Mouse (Mus musculus): ENCODE measurements around the gene Bche. TPM values are rescaled to one million over a fixed set of nuclear protein-coding genes. Genes with fewer than 3 reads are reported as not detected.

Gene Bche
- polyA plus RNA-seq, 1 experiment from 2014 or later, result 3.2 TPM

DNA sequence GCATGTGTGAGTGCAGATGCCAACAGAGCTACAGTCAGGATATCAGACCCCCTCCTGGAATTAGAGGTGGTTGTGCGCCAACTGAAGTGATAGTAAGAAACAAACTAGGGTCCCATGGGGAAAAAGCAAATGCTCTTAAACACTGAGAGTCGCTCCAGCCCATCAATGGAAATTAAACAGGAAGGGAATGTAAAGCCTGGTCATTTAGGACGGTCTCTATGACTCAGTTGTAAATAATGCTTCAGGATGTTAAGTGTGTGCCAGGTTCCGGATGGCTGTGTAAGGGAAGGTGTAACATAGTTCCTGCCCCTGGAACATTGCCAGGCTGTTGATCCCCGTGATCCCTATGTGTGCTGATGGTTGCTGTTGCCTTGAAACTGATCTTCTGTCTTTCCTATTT is 40.0 kb downstream of the Bche start:
- no peaks in the 10 kb centered on the region for H3K27me3 ChIP-seq
- no peaks in the 10 kb centered on the region for H3K9me3 ChIP-seq
- H3K27ac ChIP-seq (replicated peaks), result no peak overlapping the region
- no peak for ATAC-seq (ENCODE audit: low FRiP score, low read depth)
- 86% methylated on average over 5 of the region's 5 CpGs for WGBS
- H3K4me2 ChIP-seq (replicated peaks), result no peak overlapping the region
- H3K4me1 ChIP-seq, result no peaks in the 10 kb centered on the region
- no peak overlapping the region for H3K9ac ChIP-seq (replicated peaks)
- no peak overlapping the region for H3K4me3 ChIP-seq
- H3K36me3 ChIP-seq, result no peaks in the 10 kb centered on the region

DNA sequence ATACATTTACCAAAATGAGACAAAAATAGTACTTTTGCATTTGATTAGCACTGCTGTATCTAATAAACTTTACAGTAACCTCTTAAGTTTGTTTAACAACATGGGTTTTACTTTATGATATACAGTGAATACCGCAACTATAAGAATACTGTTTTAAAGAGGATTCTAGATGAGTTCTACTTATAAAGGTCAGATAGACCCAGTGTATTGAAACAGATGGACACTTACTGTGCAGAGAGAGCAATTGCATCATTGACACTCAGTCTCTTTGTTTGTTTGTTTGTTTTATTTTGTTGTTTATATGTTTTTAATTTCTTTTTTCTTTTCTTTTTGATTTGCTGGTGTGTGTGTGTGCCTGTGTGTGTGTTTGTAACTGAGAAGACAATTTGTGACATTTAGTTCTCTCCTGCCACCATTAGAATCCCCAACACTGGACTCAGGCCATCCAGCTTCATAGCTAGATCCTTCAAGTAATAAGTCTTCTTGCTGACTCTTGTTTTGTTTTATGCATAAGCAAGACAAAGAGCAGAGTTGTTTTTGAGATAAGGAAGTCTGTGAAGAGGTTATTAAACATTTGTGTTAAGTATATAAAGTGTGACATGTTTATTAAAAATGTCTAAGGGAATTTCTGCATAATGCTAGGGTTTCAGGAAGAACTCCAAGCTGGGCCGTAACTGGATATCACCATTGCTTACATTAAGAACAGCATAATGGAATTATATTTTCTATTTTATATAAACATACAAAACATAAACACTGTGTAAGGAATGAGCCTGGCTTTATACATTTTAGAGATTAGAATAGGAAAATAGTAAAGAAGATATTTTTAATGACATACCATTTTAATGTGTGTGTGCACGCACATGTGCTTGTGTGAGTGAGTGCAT is 40.7 kb downstream of the Bche start:
- H3K27ac ChIP-seq (replicated peaks), result no peak overlapping the region
- ATAC-seq (ENCODE audit: low FRiP score, low read depth), result no peak
- 95% methylated on average over 3 of the region's 3 CpGs for WGBS
- no peak overlapping the region for H3K4me2 ChIP-seq (replicated peaks)
- no peaks in the 10 kb centered on the region for H3K36me3 ChIP-seq
- no peak overlapping the region for H3K4me3 ChIP-seq
- H3K27me3 ChIP-seq, result no peaks in the 10 kb centered on the region
- no peaks in the 10 kb centered on the region for H3K4me1 ChIP-seq
- no peaks in the 10 kb centered on the region for H3K9me3 ChIP-seq
- no peak overlapping the region for H3K9ac ChIP-seq (replicated peaks)

DNA sequence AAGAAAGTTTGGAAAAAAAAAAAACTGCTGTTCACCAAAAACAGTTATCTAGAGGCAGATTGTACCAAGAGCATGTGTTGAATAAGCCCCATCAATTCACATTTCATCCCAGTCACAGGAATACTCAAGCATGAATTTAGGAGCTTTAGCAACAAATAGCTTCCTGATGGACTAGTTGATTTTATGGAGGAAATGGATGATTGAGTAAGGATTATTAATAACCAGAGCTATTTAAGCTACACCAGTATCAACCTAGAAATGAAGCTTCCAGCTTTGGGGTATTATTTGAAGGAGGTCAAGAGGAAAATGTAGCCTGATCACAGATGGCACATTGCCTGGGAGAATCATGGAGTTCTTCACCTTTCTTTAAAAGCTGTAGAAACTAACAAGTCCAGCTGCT is 57.9 kb downstream of the Bche start:
- Histone ChIP-seq H3K9me3 (no peaks in the 10 kb centered on the region), H3K4me1 (no peaks in the 10 kb centered on the region), H3K4me3 (no peak overlapping the region), H3K36me3 (no peaks in the 10 kb centered on the region), H3K9ac (replicated peaks) (no peak overlapping the region), H3K27me3 (no peaks in the 10 kb centered on the region), H3K27ac (replicated peaks) (no peak overlapping the region), H3K4me2 (replicated peaks) (no peak overlapping the region)
- ATAC-seq (ENCODE audit: low FRiP score, low read depth), result no peak

DNA sequence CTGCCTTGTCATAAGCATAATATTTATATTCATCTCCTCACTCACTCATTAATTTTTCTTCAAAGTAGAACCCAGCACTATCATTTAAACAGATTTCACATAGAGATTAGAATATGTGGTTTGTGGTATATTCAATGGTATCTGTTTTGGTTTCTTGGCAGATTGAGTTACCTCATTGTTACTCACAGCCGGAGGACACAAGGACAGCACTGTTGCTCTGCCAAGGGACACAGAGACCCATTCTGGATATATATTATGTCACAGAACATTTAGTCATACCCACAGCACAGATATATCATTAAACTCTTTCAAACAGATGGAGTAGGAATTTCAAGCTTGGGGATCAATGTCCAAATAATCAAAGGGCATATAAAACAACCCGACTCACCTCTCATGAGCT is 61.2 kb downstream of the Bche start:
- Histone ChIP-seq H3K9ac (replicated peaks) (no peak overlapping the region), H3K4me3 (no peak overlapping the region), H3K27me3 (no peaks in the 10 kb centered on the region), H3K27ac (replicated peaks) (no peak overlapping the region), H3K4me1 (no peaks in the 10 kb centered on the region), H3K9me3 (no peaks in the 10 kb centered on the region), H3K36me3 (no peaks in the 10 kb centered on the region), H3K4me2 (replicated peaks) (no peak overlapping the region)
- 95% methylated on average over 2 of the region's 2 CpGs for WGBS
- ATAC-seq (ENCODE audit: low FRiP score, low read depth), result no peak

DNA sequence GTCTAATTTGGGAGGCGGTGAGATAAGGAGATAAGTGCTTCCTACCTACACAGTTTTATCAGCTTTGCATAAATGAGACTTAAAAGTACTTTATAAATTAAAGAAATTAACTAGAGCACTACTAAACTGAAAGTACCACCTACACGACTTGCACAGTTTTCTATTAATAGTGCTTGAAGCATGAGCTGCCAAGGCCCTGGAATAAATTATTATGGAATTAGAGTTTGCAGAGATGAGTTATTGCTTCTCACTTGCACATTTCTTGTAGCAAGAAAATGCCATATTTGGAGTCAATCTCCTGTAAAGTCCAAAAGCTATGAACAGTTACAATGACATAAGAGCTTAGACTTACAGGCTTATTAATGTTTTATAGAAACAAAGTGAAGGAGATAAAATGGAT is 96.8 kb downstream of the Bche start:
- Histone ChIP-seq H3K4me3 (no peak overlapping the region), H3K27me3 (no peaks in the 10 kb centered on the region), H3K27ac (replicated peaks) (no peak overlapping the region), H3K36me3 (no peaks in the 10 kb centered on the region), H3K4me2 (replicated peaks) (no peak overlapping the region), H3K4me1 (no peaks in the 10 kb centered on the region), H3K9ac (replicated peaks) (no peak overlapping the region), H3K9me3 (no peaks in the 10 kb centered on the region)
- WGBS, result 88% methylated on average over 2 of the region's 2 CpGs
- ATAC-seq (ENCODE audit: low FRiP score, low read depth), result no peak

DNA sequence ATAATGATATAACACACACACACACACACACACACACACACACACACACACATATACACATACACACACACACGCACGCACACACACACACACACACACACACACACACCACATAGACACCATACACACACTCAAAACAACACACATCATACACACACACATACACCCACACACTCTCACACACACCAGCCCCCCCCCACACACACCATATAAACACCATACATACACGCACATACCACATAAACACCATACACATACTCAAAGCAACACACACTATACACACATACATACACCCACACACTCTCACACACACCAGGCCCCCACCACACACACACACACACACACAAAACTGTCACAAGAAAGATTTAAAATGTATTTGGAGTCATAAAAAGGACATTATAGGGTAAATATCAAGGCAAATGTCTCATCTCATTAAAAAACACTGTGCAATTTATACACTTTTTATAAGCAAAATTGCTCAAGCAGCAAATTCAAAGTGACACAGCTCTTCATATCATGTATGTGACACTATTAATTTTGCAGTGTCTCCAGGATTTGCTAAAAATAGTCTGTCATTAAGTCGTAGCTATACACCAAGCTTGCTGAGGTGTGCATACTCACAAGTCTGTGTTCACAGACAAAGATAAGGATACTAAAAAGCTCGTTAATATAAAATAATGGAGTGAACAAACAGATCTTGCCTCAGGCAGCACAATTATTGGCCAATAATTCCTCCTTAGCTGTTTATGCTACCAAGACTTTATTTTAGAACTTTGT is 116.3 kb downstream of the Bche start:
- no peak for ATAC-seq (ENCODE audit: low FRiP score, low read depth)
- WGBS, result 80% methylated on average over 3 of the region's 5 CpGs

More for the DNA sequence above, 116.3 kb downstream of the Bche start:
- Histone ChIP-seq H3K4me3 (no peak overlapping the region), H3K9ac (replicated peaks) (no peak overlapping the region), H3K27me3 (no peaks in the 10 kb centered on the region), H3K36me3 (no peaks in the 10 kb centered on the region), H3K27ac (replicated peaks) (no peak overlapping the region), H3K9me3 (no peaks in the 10 kb centered on the region), H3K4me2 (replicated peaks) (no peak overlapping the region), H3K4me1 (no peaks in the 10 kb centered on the region)

All from midbrain, embryonic 12.5 days (tissue).